ENCODE assay signal across 8 mouse cellular contexts in genomic region chr7:45526474-45527120, GRCm38 (mm10). TPM values are rescaled to one million over a fixed set of nuclear protein-coding genes. Genes with fewer than 3 reads are reported as not detected.
DNase-seq lines count a peak whose midpoint lies in the region; ATAC-seq and TF ChIP-seq lines count a peak whose summit lies in the region.

No protein-coding gene starts in this region.

- no peaks in the 10 kb centered on the region for H3K9me3 ChIP-seq in MEL (replicated peaks; ENCODE audit: insufficient read depth, low read length)
- H3K9me3 ChIP-seq in forebrain, postnatal 0 days (ENCODE audit: low read length): no peaks in the 10 kb centered on the region
- no peaks in the 10 kb centered on the region for H3K9me3 ChIP-seq in limb, embryonic 13.5 days

- H3K4me3 ChIP-seq in MEL (ENCODE audit: control insufficient read depth in 1 of 2, insufficient read depth in 1 of 2, low read depth in 2 of 2, low read length in 2 of 2): peak overlapping the region; percentile 59 to 95
- H3K4me3 ChIP-seq in forebrain, postnatal 0 days (ENCODE audit: low read depth, low read length): peak overlapping the region; percentile 89
- H3K4me3 ChIP-seq in limb, embryonic 13.5 days: peak overlapping the region; percentile 86
- H3K4me3 ChIP-seq in myocyte: peak overlapping the region; percentile 100

- ATAC-seq in forebrain, postnatal 0 days: no peak
- ATAC-seq in limb, embryonic 13.5 days (ENCODE audit: low FRiP score, low read depth): 0 out of 2 replicates have a peak, but pooled peaks have one; percentile 8

- peak overlapping the region; percentile 63 for H3K9ac ChIP-seq in MEL (ENCODE audit: control insufficient read depth, low read depth, low read length, poor library complexity, severe bottlenecking)
- peak overlapping the region; percentile 83 for H3K9ac ChIP-seq in forebrain, postnatal 0 days
- H3K9ac ChIP-seq in limb, embryonic 13.5 days: peak overlapping the region; percentile 90

- H3K36me3 ChIP-seq in MEL (ENCODE audit: control insufficient read depth in 1 of 2, insufficient read depth in 2 of 2, low read length in 2 of 2) (peaks cover 0 to 31% of the 10 kb centered on the region in 2 experiments; a peak in 2 of 4 replicates), myocyte (ENCODE audit: control insufficient read depth, insufficient read depth) (peaks cover 30% of the 10 kb centered on the region)
- H3K36me3 ChIP-seq in forebrain, postnatal 0 days (ENCODE audit: insufficient read depth): no peaks in the 10 kb centered on the region
- peaks cover 16% of the 10 kb centered on the region for H3K36me3 ChIP-seq in limb, embryonic 13.5 days

- peaks cover 0 to 23% of the 10 kb centered on the region in 2 experiments; a peak in 3 of 4 replicates for H3K4me1 ChIP-seq in MEL (ENCODE audit: control insufficient read depth in 1 of 2, insufficient read depth in 2 of 2, low read length in 2 of 2)
- H3K4me1 ChIP-seq in forebrain, postnatal 0 days (ENCODE audit: insufficient read depth): no peaks in the 10 kb centered on the region
- peaks cover 43% of the 10 kb centered on the region for H3K4me1 ChIP-seq in limb, embryonic 13.5 days

- WGBS in forebrain, postnatal 0 days: 27% methylated on average over 7 of the region's 7 CpGs
- 21% methylated on average over 7 of the region's 7 CpGs for WGBS in limb, embryonic 13.5 days

- peak overlapping the region; percentile 69 for H3ac ChIP-seq in myocyte (ENCODE audit: control insufficient read depth, insufficient read length)

- TF ChIP-seq EP300 in MEL (IDR thresholded peaks at IDR 0.05; ENCODE audit: low read depth in 1 of 2, low read length in 2 of 2): peak in 1 of 2 experiments; percentile 44; a peak in 1 of 4 replicates

- peak overlapping the region; percentile 63 for H3K4me2 ChIP-seq in forebrain, postnatal 0 days (ENCODE audit: low read depth)
- peak overlapping the region; percentile 85 for H3K4me2 ChIP-seq in limb, embryonic 13.5 days (replicated peaks)
- H3K4me2 ChIP-seq in myocyte (ENCODE audit: low read depth): peak overlapping the region; percentile 77

- peaks cover 27% of the 10 kb centered on the region for H3K79me2 ChIP-seq in MEL (ENCODE audit: control insufficient read depth, insufficient read depth, low read length, poor library complexity)
- H3K79me2 ChIP-seq in myocyte (ENCODE audit: control insufficient read depth, insufficient read depth): peaks cover 28% of the 10 kb centered on the region

- TF ChIP-seq POLR2A in MEL (IDR thresholded peaks at IDR 0.05; ENCODE audit: control insufficient read depth in 1 of 2, insufficient read depth in 1 of 2, low read depth in 1 of 2, low read length in 2 of 2, poor library complexity in 1 of 2): no peak; a peak in 1 of 4 replicates
- no peak for TF ChIP-seq POLR2A in myocyte (IDR thresholded peaks at IDR 0.05; ENCODE audit: insufficient read length, low read depth)

- H3K27me3 ChIP-seq in MEL (ENCODE audit: control insufficient read depth in 1 of 2, insufficient read depth in 2 of 2, low read length in 2 of 2) (peaks cover 0 to 3% of the 10 kb centered on the region in 2 experiments; a peak in 1 of 4 replicates), myocyte (ENCODE audit: control insufficient read depth, insufficient read depth, insufficient read length) (no peaks in the 10 kb centered on the region)
- H3K27me3 ChIP-seq in forebrain, postnatal 0 days (ENCODE audit: insufficient read depth, low read length): no peaks in the 10 kb centered on the region
- no peaks in the 10 kb centered on the region for H3K27me3 ChIP-seq in limb, embryonic 13.5 days

- peak in 1 of 3 experiments; percentile 49; a peak in 2 of 6 replicates for TF ChIP-seq CTCF in MEL (IDR thresholded peaks at IDR 0.05 in 2 of 3, conservative IDR thresholded peaks at IDR 0.05 in 1 of 3; ENCODE audit: control insufficient read depth in 1 of 3, insufficient read depth in 1 of 3, low read depth in 2 of 3, low read length in 3 of 3, poor library complexity in 1 of 3, severe bottlenecking in 1 of 3)
- TF ChIP-seq CTCF in forebrain, postnatal 0 days (IDR thresholded peaks at IDR 0.05; ENCODE audit: low read depth): 0 out of 2 replicates have a peak, but pooled peaks have one; percentile 20

- H3K27ac ChIP-seq in MEL (ENCODE audit: control insufficient read depth, low read depth, low read length): peak overlapping the region; percentile 95
- H3K27ac ChIP-seq in forebrain, postnatal 0 days (ENCODE audit: low read depth, low read length): peak overlapping the region; percentile 77
- peak overlapping the region; percentile 91 for H3K27ac ChIP-seq in limb, embryonic 13.5 days

- TF ChIP-seq RAD21 in MEL (IDR thresholded peaks at IDR 0.05; ENCODE audit: low read depth, low read length): peak; percentile 30

- DNase-seq in embryo, embryonic 10.5 days (ENCODE audit: low spot score): peak; percentile 30
- DNase-seq in embryo, embryonic 11 days: no peak
- DNase-seq in MEL (ENCODE audit: low read depth, low spot score): peak; percentile 66
- DNase-seq in forebrain, postnatal 0 days: no peak
- DNase-seq in urinary bladder, postnatal 10 days (ENCODE audit: low spot score): no peak
- no peak for DNase-seq in ovary, postnatal 36 days (ENCODE audit: low spot score)

TF ChIP-seq in MEL, 35 proteins besides CTCF, POLR2A, EP300 and RAD21 (continues in another document):
- TF ChIP-seq NRF1 (IDR thresholded peaks at IDR 0.05; ENCODE audit: insufficient read depth, low read depth, low read length, poor library complexity, severe bottlenecking) (no peak), SMC3 (IDR thresholded peaks at IDR 0.05; ENCODE audit: low read depth, low read length) (peak; percentile 46), GATA1 (IDR thresholded peaks at IDR 0.05; ENCODE audit: low read depth, low read length) (no peak), MYB (IDR thresholded peaks at IDR 0.05; ENCODE audit: low read depth, low read length) (no peak), TAL1 (IDR thresholded peaks at IDR 0.05; ENCODE audit: low read length) (0 out of 2 replicates have a peak, but pooled peaks have one; percentile 0), USF1 (IDR thresholded peaks at IDR 0.05; ENCODE audit: low read depth, low read length) (no peak), TCF12 (IDR thresholded peaks at IDR 0.05; ENCODE audit: low read depth, low read length) (no peak; the same call in 1 of the 2 replicates)

TF ChIP-seq in myocyte, 11 proteins besides CTCF, POLR2A, EP300 and RAD21 (continues in another document):
- TF ChIP-seq POLR2AphosphoS2 (IDR thresholded peaks at IDR 0.05; ENCODE audit: insufficient read length, low read depth): no peak
- no peak for TF ChIP-seq USF1 (IDR thresholded peaks at IDR 0.05; ENCODE audit: low read depth)
- TF ChIP-seq TCF3 (IDR thresholded peaks at IDR 0.05; ENCODE audit: insufficient read length, low read depth): no peak
- TF ChIP-seq E2F4 (IDR thresholded peaks at IDR 0.05; ENCODE audit: insufficient read depth): no peak
- no peak for TF ChIP-seq TCF12 (IDR thresholded peaks at IDR 0.05; ENCODE audit: insufficient read depth, poor library complexity, severe bottlenecking)
- no peak for TF ChIP-seq REST (IDR thresholded peaks at IDR 0.05; ENCODE audit: insufficient read depth, insufficient read length)
- TF ChIP-seq MAX (IDR thresholded peaks at IDR 0.05; ENCODE audit: low read depth): no peak
- TF ChIP-seq CEBPB (IDR thresholded peaks at IDR 0.05; ENCODE audit: insufficient read depth, poor library complexity, severe bottlenecking): no peak

RNA-seq across cellular contexts. Expression of gene Plekha4, which starts 0.5 kb away (rescaled TPM):
- total RNA-seq in MEL (2012; rRNA removed): 0.12 and 0.36 TPM in 2 replicates
- under 1 TPM in 1 of 2 experiments, not detected in 1; 0.65 TPM for polyA plus RNA-seq in MEL (2012; ENCODE audit: insufficient read depth in 1 of 2, insufficient read length in 2 of 2, low read depth in 1 of 2, low replicate concordance in 2 of 2, missing spikeins in 1 of 2)
- 1.2 and 2.9 TPM in 2 replicates for total RNA-seq in forebrain, postnatal 0 days (2014; rRNA removed)
- 1.2 and 1.8 TPM in 2 replicates for polyA plus RNA-seq in forebrain, postnatal 0 days (2015; fragmentation: Nextera tagmentation; extraction: Ambion mirVana)
- polyA plus RNA-seq in limb, embryonic 13.5 days (2015; fragmentation: Nextera tagmentation; extraction: Ambion mirVana): 3.3 and 4.9 TPM in 2 replicates
- 2.6 TPM for polyA plus RNA-seq in myocyte (2012; fragmentation: generic; extraction: Trizol)

RNA-seq across cellular contexts. Expression of gene Ppp1r15a, which starts 0.5 kb away (rescaled TPM):
- 27.0 and 27.2 TPM in 2 replicates for total RNA-seq in MEL (2012; rRNA removed)
- polyA plus RNA-seq in MEL (2012; ENCODE audit: insufficient read depth in 1 of 2, insufficient read length in 2 of 2, low read depth in 1 of 2, low replicate concordance in 2 of 2, missing spikeins in 1 of 2): 10 to 100 TPM in 1 of 2 experiments, not detected in 1; 78.0 TPM
- total RNA-seq in forebrain, postnatal 0 days (2014; rRNA removed): 17.1 and 23.8 TPM in 2 replicates
- 23.9 and 26.3 TPM in 2 replicates for polyA plus RNA-seq in forebrain, postnatal 0 days (2015; fragmentation: Nextera tagmentation; extraction: Ambion mirVana)
- polyA plus RNA-seq in limb, embryonic 13.5 days (2015; fragmentation: Nextera tagmentation; extraction: Ambion mirVana): 27.5 and 28.8 TPM in 2 replicates
- 306 TPM for polyA plus RNA-seq in myocyte (2012; fragmentation: generic; extraction: Trizol)

RNA-seq across cellular contexts. Expression of gene Nucb1, which starts 16.4 kb away (rescaled TPM):
- 196 and 224 TPM in 2 replicates for total RNA-seq in MEL (2012; rRNA removed)
- 100 to 1,000 TPM in 1 of 2 experiments, 10 to 100 TPM in 1; 92.3 to 343 TPM for polyA plus RNA-seq in MEL (2012; ENCODE audit: insufficient read depth in 1 of 2, insufficient read length in 2 of 2, low read depth in 1 of 2, low replicate concordance in 2 of 2, missing spikeins in 1 of 2)
- total RNA-seq in forebrain, postnatal 0 days (2014; rRNA removed): 76.8 and 107 TPM in 2 replicates
- polyA plus RNA-seq in forebrain, postnatal 0 days (2015; fragmentation: Nextera tagmentation; extraction: Ambion mirVana): 103 and 122 TPM in 2 replicates
- 215 TPM in 2 replicates for polyA plus RNA-seq in limb, embryonic 13.5 days (2015; fragmentation: Nextera tagmentation; extraction: Ambion mirVana)
- polyA plus RNA-seq in myocyte (2012; fragmentation: generic; extraction: Trizol): 135 TPM

RNA-seq across cellular contexts. Expression of gene Hsd17b14, which starts 28.1 kb away (rescaled TPM):
- 1.8 and 2.0 TPM in 2 replicates for total RNA-seq in MEL (2012; rRNA removed)
- polyA plus RNA-seq in MEL (2012; ENCODE audit: insufficient read depth in 1 of 2, insufficient read length in 2 of 2, low read depth in 1 of 2, low replicate concordance in 2 of 2, missing spikeins in 1 of 2): 1 to 10 TPM in 1 of 2 experiments, not detected in 1; 9.3 TPM
- not detected in 2 replicates for total RNA-seq in forebrain, postnatal 0 days (2014; rRNA removed)
- 0.13 and 0.63 TPM in 2 replicates for polyA plus RNA-seq in forebrain, postnatal 0 days (2015; fragmentation: Nextera tagmentation; extraction: Ambion mirVana)
- polyA plus RNA-seq in limb, embryonic 13.5 days (2015; fragmentation: Nextera tagmentation; extraction: Ambion mirVana): 0.43 and 0.98 TPM in 2 replicates
- polyA plus RNA-seq in myocyte (2012; fragmentation: generic; extraction: Trizol): 1.9 TPM

RNA-seq across cellular contexts. Expression of gene Dhdh, which starts 38.0 kb away (rescaled TPM):
- total RNA-seq in MEL (2012; rRNA removed): 0.08 and 0.10 TPM in 2 replicates
- polyA plus RNA-seq in MEL (2012; ENCODE audit: insufficient read depth in 1 of 2, insufficient read length in 2 of 2, low read depth in 1 of 2, low replicate concordance in 2 of 2, missing spikeins in 1 of 2): 1 to 10 TPM in 1 of 2 experiments, not detected in 1; 1.6 TPM
- total RNA-seq in forebrain, postnatal 0 days (2014; rRNA removed): 3.5 and 4.9 TPM in 2 replicates
- polyA plus RNA-seq in forebrain, postnatal 0 days (2015; fragmentation: Nextera tagmentation; extraction: Ambion mirVana): 1.9 and 3.6 TPM in 2 replicates
- polyA plus RNA-seq in limb, embryonic 13.5 days (2015; fragmentation: Nextera tagmentation; extraction: Ambion mirVana): 2.9 and 4.0 TPM in 2 replicates
- polyA plus RNA-seq in myocyte (2012; fragmentation: generic; extraction: Trizol): 0.13 TPM

Comparison
In these comparisons a context has a peak if more than half of its experiments do, and no peak if none do; other contexts are left out.
1. DNase-seq: peak in embryo, embryonic 10.5 days (single experiment) and MEL (single experiment); none in embryo, embryonic 11 days (single experiment), forebrain, postnatal 0 days (single experiment), urinary bladder, postnatal 10 days (single experiment) and ovary, postnatal 36 days (single experiment).
2. Peak in every context shown above with its lines, with median percentiles within 50 percentile points of each other: H3K27ac ChIP-seq, H3K4me3 ChIP-seq, H3K9ac ChIP-seq and H3K4me2 ChIP-seq.